Mouse (Mus musculus) brain, embryonic 14.5 days (tissue): ENCODE results near the gene H2-T24.

Source experiments
- CTCF ChIP-seq: fragments of 200-500 bp; IDR thresholded peaks from 2 replicates; pipeline ENCODE4 v1.5.1; 2012; ENCODE audit warnings: inconsistent platforms, mild to moderate bottlenecking, moderate library complexity, borderline replicate concordance; ENCODE audit not compliant: insufficient read depth, insufficient read length; ENCODE audit errors: extremely low read depth
- POLR2A ChIP-seq: fragments of 200-500 bp; IDR thresholded peaks from 2 replicates; pipeline ENCODE4 v1.6.1; 2012; ENCODE audit warnings: mild to moderate bottlenecking, inconsistent platforms, borderline replicate concordance; ENCODE audit not compliant: poor library complexity, insufficient read depth, insufficient read length, severe bottlenecking; ENCODE audit errors: extremely low read depth

DNA sequence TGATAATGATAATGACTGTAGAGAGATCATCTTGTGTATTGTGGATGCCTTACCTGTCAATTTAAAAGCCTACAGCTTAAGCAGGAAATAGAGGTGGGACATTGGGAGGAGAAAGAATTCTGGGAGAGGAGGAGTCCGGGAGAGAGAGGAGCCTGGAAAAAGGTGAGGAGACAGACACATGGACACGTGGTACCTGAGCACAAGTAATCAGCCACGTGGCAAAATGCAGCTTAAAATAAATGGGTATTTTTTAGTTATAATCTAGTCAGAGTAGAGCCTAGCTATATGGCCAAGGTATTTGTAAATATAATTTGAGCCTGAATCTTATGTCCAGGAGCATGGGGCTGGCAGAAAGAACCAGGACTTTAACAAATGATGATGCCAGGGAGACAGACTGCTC is 841 bp downstream of the H2-T24 start:
- TF ChIP-seq CTCF = no peak
- TF ChIP-seq POLR2A = no peak
